Mouse (Mus musculus) kidney, postnatal 0 days (tissue): Measurements from ENCODE around the gene Mpzl2. TPM values are rescaled to one million over a fixed set of nuclear protein-coding genes. Genes with fewer than 3 reads are reported as not detected.

Experiments used
- ATAC-seq: fragments of 200-750 bp; cut with Nextera tagmentation; replicated peaks from 2 replicates; pipeline ENCODE4 v1.8.0; 2017; ENCODE audit warnings: low read depth, moderate number of reproducible peaks, moderate TSS enrichment, moderate library complexity; ENCODE audit not compliant: low FRiP score
- DNase-seq: peaks from one replicate; pipeline ENCODE4 v3.0.0-alpha.2; 2016; ENCODE audit warnings: low spot score
- H3K27ac ChIP-seq: fragments of 300-500 bp; sonication (generic); 2 replicates; pipeline ENCODE4 v1.5.1; 2014; ENCODE audit warnings: mild to moderate bottlenecking
- H3K27me3 ChIP-seq: fragments of 300-500 bp; sonication (generic); 2 replicates; pipeline ENCODE4 v1.6.1; 2014; ENCODE audit warnings: low read length, mixed read lengths; ENCODE audit not compliant: insufficient read depth
- H3K36me3 ChIP-seq: fragments of 300-500 bp; sonication (generic); 2 replicates; pipeline ENCODE4 v1.6.1; 2014; ENCODE audit warnings: low read length, mixed read lengths; ENCODE audit not compliant: insufficient read depth
- H3K4me1 ChIP-seq: fragments of 300-500 bp; sonication (generic); replicated peaks from 2 replicates; pipeline ENCODE4 v1.6.1; 2014; ENCODE audit warnings: antibody characterized with exemption, low read length, mixed read lengths; ENCODE audit not compliant: insufficient read depth
- H3K4me2 ChIP-seq: fragments of 300-500 bp; sonication (generic); 2 replicates; pipeline ENCODE4 v1.6.1; 2014; ENCODE audit warnings: mild to moderate bottlenecking, low read length, moderate library complexity, mixed read lengths
- H3K4me3 ChIP-seq: fragments of 300-500 bp; sonication (generic); replicated peaks from 2 replicates; pipeline ENCODE4 v1.5.1; 2014; ENCODE audit warnings: low read depth, low read length
- H3K9ac ChIP-seq: fragments of 300-500 bp; sonication (generic); 2 replicates; pipeline ENCODE4 v1.6.1; 2014; ENCODE audit warnings: low read depth, low read length
- H3K9me3 ChIP-seq: fragments of 300-500 bp; sonication (generic); replicated peaks from 2 replicates; pipeline ENCODE4 v1.6.1; 2016; ENCODE audit warnings: low read length, inconsistent platforms, mixed read lengths
- CTCF ChIP-seq: IDR thresholded peaks from 2 replicates; pipeline ENCODE4 v1.5.1; 2016; ENCODE audit warnings: antibody characterized with exemption, low read depth, mild to moderate bottlenecking, moderate library complexity
- WGBS: fragments of 180-500 bp; shearing (Covaris S2); extraction: QIAGEN DNeasy Blood & Tissue Kit; methylation state at CpG from one replicate; pipeline ENCODE4 v1.1.7; 2014; 5-methylcytosine and 5-hydroxymethylcytosine counted together
- polyA plus RNA-seq: library from polyadenylated mRNA; unstranded; fragments of >200 nt; fragmentation: Nextera tagmentation; extraction: Ambion mirVana; gene quantifications from 2 replicates; pipeline ENCODE4 v1.2.1, GENCODE M21; 2015

The Mpzl2 gene
- polyA plus RNA-seq, 1 experiment from 2014 or later, result 23.1 TPM

DNA sequence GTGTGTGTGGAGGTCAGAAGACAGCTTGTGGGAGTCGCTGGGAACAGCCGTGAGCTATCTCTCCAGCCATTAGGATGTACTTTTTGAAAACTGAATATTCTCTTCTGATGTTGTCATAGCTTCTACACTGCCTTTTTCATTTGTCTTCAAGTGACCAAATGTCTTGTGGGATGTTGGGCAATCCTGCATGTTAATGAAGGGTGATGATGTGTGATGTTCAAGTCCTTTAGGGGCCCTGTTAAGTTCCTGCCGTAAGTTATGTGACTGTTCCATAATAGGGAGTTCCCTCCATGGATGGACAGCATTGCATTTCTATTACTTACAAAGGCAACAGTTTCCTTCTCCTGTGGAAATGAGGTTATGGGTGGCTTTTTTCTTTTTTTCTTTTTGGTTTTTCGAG lies 27.1 kb downstream of the Mpzl2 start:
- 71% methylated on average over 4 of the region's 4 CpGs for WGBS
- Histone ChIP-seq H3K27ac (no peak overlapping the region), H3K4me1 (no peaks in the 10 kb centered on the region), H3K4me3 (no peak overlapping the region), H3K4me2 (no peak overlapping the region), H3K36me3 (no peaks in the 10 kb centered on the region), H3K9me3 (no peaks in the 10 kb centered on the region), H3K9ac (no peak overlapping the region), H3K27me3 (no peaks in the 10 kb centered on the region)
- ATAC-seq (no peak), DNase-seq (no peak)
- TF ChIP-seq CTCF, result no peak

DNA sequence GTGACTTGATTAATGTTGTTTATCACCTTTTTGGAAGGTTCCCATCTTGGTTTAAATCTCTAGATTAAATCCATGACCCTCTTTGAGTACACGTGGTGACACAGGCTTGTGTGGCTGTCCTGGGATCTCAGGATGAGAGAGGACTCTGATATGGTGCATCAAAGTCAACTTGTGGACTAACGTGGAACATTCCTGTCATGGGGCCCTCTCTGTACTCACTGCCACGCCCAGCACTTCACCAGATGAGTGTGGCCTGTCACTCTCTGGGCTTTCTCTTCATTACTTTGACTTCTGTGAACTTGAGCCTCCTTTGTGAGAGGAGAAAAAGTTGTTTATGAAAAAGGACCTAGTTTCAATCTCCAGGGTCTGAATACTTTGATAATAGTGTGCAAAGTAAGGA lies 32.2 kb downstream of the Mpzl2 start:
- Histone ChIP-seq H3K27ac (no peak overlapping the region), H3K9ac (no peak overlapping the region), H3K36me3 (no peaks in the 10 kb centered on the region), H3K9me3 (no peaks in the 10 kb centered on the region), H3K4me3 (no peak overlapping the region), H3K4me1 (no peaks in the 10 kb centered on the region), H3K4me2 (no peak overlapping the region), H3K27me3 (no peaks in the 10 kb centered on the region)
- ATAC-seq (no peak), DNase-seq (no peak)
- TF ChIP-seq CTCF, result no peak
- WGBS, result 57% methylated on average over 3 of the region's 3 CpGs

DNA sequence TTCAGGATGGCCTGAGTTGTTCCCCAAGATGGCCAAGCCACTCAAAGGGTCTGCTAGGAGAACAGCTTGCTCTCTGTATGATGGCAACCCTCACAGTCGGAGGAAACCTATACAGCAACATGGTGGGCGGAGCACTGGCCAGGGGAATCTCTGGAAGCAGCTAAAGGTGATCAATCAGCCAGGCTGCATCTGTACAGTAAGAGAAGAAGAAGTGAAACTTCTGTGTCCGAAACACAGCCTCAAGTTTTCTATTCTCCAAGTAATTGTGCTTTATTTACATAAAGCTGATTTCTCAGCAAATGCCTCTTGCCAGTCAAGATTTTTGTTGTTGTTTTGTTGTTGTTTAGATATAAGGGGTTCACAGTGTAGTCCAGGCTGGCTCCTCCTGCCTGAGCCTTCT lies 38.3 kb downstream of the Mpzl2 start:
- Histone ChIP-seq H3K36me3 (no peaks in the 10 kb centered on the region), H3K4me1 (no peaks in the 10 kb centered on the region), H3K27ac (no peak overlapping the region), H3K27me3 (no peaks in the 10 kb centered on the region), H3K4me2 (no peak overlapping the region), H3K9ac (no peak overlapping the region), H3K4me3 (no peak overlapping the region), H3K9me3 (no peaks in the 10 kb centered on the region)
- DNase-seq (no peak), ATAC-seq (no peak)
- 68% methylated on average over 3 of the region's 3 CpGs for WGBS
- no peak for TF ChIP-seq CTCF

DNA sequence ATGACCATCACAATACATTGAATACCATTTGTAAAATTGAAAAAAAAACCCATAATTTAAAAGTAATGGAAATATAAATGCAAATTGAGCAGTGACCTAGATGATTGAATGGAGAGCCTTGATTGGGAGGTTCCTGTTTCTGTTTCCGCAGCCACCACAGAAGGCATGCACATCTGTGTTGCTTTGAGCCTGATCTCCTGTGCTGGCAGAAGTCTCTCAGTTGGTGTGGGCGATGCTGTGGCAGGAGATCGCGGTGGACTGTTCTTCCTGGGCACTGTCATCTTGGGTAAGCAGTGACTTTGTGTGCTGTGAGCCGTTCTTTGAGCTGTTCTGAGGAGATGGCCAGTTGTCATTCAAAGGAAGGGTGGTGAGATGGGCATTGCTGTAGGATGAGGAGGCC lies 39.4 kb downstream of the Mpzl2 start, which contains the start of gene Jaml:
Gene Jaml (plus strand): TSS at position 173 of the 400 bp plus-strand sequence.
- Histone ChIP-seq H3K27me3 (no peaks in the 10 kb centered on the region), H3K36me3 (no peaks in the 10 kb centered on the region), H3K4me3 (no peak within 1 kb of the TSS), H3K9ac (no peak within 1 kb of the TSS), H3K4me2 (no peak within 1 kb of the TSS), H3K4me1 (no peaks in the 10 kb centered on the region), H3K9me3 (no peaks in the 10 kb centered on the region), H3K27ac (no peak within 1 kb of the TSS)
- ATAC-seq, result no peak
- no peak for DNase-seq
- TF ChIP-seq CTCF, result no peak
- 85% methylated on average over 5 of the region's 5 CpGs for WGBS

DNA sequence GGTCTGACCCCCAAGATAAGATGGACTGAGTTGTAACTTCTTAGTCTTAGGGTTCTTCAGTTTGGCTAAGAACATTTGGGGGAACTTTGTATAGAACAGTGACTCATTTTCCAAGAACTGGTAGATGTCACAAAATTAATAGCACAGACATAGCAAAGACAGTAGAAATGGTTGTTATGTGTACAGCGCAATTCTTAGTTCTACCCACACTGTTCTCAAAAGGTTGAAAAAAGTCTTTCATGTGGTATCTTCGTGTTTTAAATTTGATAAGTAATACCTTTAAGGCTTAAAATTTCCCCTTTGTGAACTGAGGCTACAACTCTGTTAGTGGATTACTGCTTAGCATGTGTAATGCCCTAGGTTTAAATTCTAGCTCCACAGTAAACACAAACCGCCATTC lies 43.5 kb downstream of the Mpzl2 start:
- 87% methylated on average over 3 of the region's 3 CpGs for WGBS

DNA sequence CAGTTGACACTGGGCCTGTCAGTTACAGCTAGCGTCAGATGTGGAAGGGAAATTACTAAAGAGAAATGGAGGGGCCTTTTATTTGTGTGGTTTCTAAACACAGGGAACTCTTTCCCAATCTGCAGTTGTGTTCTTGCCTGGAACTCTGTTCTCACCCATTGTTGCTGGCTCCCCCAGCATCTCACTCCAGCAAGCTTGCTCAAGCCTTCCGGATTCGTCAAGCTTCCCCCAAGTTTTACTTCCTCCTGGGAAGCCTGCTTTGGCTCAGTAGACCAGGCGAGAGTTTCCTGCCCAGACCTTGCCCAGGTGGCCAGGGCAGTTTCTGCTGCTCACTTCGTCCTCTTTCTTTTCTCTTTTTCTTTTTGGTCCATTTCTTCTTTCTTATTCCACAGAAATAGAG lies 45.0 kb downstream of the Mpzl2 start:
- no peak overlapping the region for H3K4me3 ChIP-seq
- TF ChIP-seq CTCF, result no peak
- 73% methylated on average over 5 of the region's 5 CpGs for WGBS
- no peak overlapping the region for H3K27ac ChIP-seq
- H3K9ac ChIP-seq, result no peak overlapping the region
- no peak for DNase-seq
- H3K36me3 ChIP-seq, result no peaks in the 10 kb centered on the region
- H3K4me1 ChIP-seq, result no peaks in the 10 kb centered on the region
- no peaks in the 10 kb centered on the region for H3K9me3 ChIP-seq
- no peaks in the 10 kb centered on the region for H3K27me3 ChIP-seq
- no peak overlapping the region for H3K4me2 ChIP-seq
- no peak for ATAC-seq

More for the DNA sequence above, 43.5 kb downstream of the Mpzl2 start:
- ATAC-seq (no peak), DNase-seq (no peak)
- no peaks in the 10 kb centered on the region for H3K9me3 ChIP-seq
- TF ChIP-seq CTCF, result no peak
- no peak overlapping the region for H3K4me3 ChIP-seq
- no peaks in the 10 kb centered on the region for H3K27me3 ChIP-seq
- H3K4me1 ChIP-seq, result no peaks in the 10 kb centered on the region
- H3K9ac ChIP-seq, result no peak overlapping the region
- H3K36me3 ChIP-seq, result no peaks in the 10 kb centered on the region
- H3K4me2 ChIP-seq, result no peak overlapping the region
- no peak overlapping the region for H3K27ac ChIP-seq
